Mouse (Mus musculus): ENCODE data around the gene Armc6.

Gene Armc6

GRCm38 (mm10) chr8:70234080-70234780 is at the start of gene Armc6, which contains the start of gene Sugp2:
Gene Armc6, minus strand, starts transcription at chr8:70234466.
Gene Sugp2, plus strand, starts transcription at chr8:70234226.
- DNase-seq (ENCODE audit: low read depth, low spot score), result peak; percentile 98

- DNase-seq (ENCODE audit: low read depth, low spot score), result no peak
These were observed 49.1 kb upstream of the Armc6 start for GRCm38 (mm10) chr8:70283136-70284077.

GRCm38 (mm10) chr8:70282603-70283135 is 48.4 kb upstream of the Armc6 start, which contains the start of gene Homer3:
Gene Homer3, plus strand, starts transcription at chr8:70282827.
- peak; percentile 97 for DNase-seq (ENCODE audit: low read depth, low spot score)

DNA sequence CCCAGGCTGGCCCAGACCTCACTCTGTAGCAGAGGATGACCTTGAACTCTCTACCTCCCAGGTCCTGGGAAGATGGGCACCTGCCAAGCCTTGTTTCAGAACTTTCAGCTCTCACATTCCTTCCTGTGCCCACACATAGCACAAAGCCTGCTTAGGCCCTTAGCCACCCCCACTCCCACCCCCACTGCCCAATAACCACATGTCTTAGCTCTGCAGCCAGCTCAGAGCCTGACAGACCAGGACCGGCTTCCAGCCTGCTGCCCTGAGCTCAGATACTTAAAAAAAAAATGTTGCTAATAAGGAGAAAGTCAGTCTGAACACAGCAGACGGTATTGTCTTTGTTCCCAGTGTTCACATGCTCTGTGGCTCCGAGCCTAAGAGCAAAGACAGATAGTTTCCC is 46.7 kb upstream of the Armc6 start:
- no peak for DNase-seq (ENCODE audit: low read depth, low spot score)

DNA sequence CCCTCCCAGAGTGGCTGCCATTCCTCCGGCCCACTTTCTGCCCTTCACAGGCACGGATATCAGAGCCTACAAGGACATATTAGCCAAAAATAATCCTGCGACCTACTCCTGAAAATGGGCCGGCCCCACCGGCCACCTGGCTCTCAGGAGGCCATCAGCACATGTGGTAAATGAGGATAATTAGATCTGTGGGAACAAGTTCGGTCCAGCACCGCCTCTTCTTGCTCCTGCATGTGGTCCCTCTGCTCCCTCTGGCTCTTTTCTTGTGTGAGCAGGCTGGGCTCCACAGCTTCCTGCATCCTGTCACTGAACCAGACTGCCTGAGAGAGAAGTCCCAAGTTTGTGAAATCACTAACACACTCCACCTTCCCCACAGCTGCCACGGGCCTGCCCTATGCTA is 45.0 kb upstream of the Armc6 start:
- no peak for DNase-seq (ENCODE audit: low read depth, low spot score)

- no peak for DNase-seq (ENCODE audit: low read depth, low spot score)
These were observed 43.9 kb upstream of the Armc6 start for GRCm38 (mm10) chr8:70278175-70278574.

DNA sequence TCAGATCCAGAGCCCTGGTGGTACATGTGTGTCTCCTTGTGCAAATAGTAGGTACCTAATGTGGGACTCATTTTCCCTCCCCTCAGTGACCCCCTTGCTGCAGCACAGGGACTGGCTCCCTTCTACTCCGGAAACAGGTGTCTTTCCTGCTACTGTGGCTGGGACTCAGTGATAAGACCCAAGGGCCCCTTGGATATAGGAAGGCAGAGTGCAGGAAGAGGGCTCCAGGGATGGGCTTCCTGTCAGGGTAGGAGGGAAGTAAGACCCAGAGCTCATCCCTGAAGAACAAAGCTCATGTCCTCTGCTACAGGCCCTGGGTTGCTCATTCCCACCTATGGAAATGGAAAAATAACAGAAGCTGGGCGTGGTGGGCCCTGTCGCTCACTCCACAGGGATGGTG is 42.2 kb upstream of the Armc6 start:
- DNase-seq (ENCODE audit: low read depth, low spot score), result no peak

GRCm38 (mm10) chr8:70274350-70274749 is 40.1 kb upstream of the Armc6 start:
- DNase-seq (ENCODE audit: low read depth, low spot score), result no peak

- DNase-seq (ENCODE audit: low read depth, low spot score), result no peak
These were observed 38.7 kb upstream of the Armc6 start for GRCm38 (mm10) chr8:70272949-70273348.

DNA sequence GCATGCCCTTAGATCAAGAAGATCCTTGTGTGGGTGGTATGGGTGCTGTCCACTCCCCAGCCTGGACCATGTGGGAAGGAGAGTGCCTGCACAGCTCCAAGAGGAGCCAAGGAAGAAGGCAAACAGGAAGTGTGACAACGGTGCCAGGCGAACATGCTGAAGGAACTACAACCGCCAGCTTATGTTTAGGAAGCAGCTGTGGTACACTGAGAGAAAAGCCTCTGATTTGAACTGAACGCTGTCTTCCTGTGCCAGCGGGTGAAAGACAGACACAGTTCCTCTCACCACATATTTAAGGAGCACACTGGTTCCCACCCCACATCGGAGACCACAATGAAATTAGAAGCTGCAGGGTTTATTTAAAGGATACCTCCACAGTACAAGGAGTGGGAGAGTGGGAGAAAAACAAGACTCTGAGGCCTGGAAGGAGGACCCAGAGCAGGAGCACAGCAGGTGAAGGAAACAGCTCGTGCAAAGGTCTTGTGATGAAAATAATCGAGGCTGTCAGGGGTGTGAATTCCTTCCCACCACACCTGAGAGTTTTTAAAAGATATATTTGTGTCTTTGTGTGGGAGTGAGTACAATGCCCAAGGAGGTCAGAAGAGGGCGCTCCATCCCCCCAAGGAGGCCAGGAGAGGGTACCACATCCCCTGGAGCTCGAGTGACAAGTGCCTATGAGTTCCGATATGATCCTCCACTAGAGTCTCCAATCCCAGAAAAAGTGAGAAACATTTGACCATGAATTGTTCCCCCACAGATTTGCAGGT is 34.7 kb upstream of the Armc6 start:
- DNase-seq (ENCODE audit: low read depth, low spot score), result no peak

DNA sequence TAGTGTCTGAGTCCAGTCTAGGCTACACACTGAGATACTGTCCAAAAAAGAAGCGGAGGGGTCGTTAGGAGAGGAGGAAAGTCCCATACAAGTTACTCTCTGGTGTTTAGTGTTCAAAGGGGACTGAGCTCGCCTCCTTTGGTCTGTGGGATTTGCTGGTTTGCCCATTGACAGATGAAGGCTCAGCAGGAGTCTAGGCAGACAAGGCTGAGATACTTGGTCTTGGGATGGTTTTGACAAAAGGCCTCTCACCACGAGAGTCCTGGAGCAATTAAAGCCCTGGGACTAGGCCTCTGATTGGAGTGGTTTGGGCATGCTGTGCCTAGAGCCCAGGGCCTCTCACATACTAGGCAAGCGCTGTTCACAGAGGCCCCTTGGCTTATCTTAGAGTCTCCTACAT is 34.0 kb upstream of the Armc6 start:
- no peak for DNase-seq (ENCODE audit: low read depth, low spot score)

DNA sequence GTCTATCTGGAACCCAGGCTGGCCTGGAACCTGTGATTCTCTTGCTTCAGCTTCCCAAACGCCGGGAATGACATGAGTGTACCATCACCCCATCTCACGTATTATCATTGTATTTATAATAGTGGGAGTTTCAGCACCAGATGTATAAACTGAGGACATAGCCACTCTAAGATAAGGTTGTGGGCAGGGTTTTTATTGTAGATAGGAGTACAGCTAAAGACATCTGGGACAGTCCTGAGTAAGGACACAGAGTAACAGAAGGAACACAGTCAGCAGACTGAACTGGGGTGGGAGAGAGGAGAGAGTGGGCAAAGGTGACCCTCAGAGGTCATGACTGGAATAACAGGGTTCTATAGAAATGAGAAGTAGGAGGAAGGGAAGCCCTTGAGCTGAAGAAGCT is 33.4 kb upstream of the Armc6 start:
- DNase-seq (ENCODE audit: low read depth, low spot score), result no peak

GRCm38 (mm10) chr8:70259043-70259442 is 24.8 kb upstream of the Armc6 start:
- no peak for DNase-seq (ENCODE audit: low read depth, low spot score)

GRCm38 (mm10) chr8:70258600-70258999 is 24.3 kb upstream of the Armc6 start:
- no peak for DNase-seq (ENCODE audit: low read depth, low spot score)

- DNase-seq (ENCODE audit: low read depth, low spot score), result no peak
These were observed 23.2 kb upstream of the Armc6 start for GRCm38 (mm10) chr8:70257456-70257855.

GRCm38 (mm10) chr8:70254628-70255027 is 20.4 kb upstream of the Armc6 start:
- no peak for DNase-seq (ENCODE audit: low read depth, low spot score)

GRCm38 (mm10) chr8:70247841-70248240 is 13.6 kb upstream of the Armc6 start:
- no peak for DNase-seq (ENCODE audit: low read depth, low spot score)

- DNase-seq (ENCODE audit: low read depth, low spot score), result no peak
These were observed 12.4 kb upstream of the Armc6 start for GRCm38 (mm10) chr8:70246622-70247021.

DNA sequence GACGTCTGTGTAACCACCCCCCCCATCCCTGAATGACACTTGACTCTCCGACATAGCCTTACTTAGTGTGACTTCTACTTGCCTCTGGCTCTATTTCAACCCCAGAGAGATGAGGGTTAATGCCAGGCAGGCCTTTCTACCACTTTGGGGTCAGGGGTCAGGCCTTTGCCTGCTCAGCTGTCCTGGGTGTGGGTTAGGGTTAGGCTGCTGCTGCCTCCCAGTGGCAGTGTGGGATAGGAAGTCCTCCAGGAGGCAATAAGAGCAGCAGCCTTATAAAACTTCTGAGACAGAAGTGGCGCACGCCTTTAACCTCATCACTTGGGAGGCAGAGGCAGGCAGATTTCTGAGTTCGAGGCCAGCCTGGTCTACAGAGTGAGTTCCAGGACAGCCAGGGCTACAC is 6.4 kb upstream of the Armc6 start:
- DNase-seq (ENCODE audit: low read depth, low spot score), result no peak

- no peak for DNase-seq (ENCODE audit: low read depth, low spot score)
These were observed 3.6 kb upstream of the Armc6 start for GRCm38 (mm10) chr8:70237842-70238241.

GRCm38 (mm10) chr8:70234781-70235128 is 489 bp upstream of the Armc6 start:
- no peak for DNase-seq (ENCODE audit: low read depth, low spot score)

GRCm38 (mm10) chr8:70233606-70234005 is 660 bp downstream of the Armc6 start:
- DNase-seq (ENCODE audit: low read depth, low spot score), result no peak

Data from WW6 (cell line).